Mouse (Mus musculus): ENCODE data around the gene AU022252. TPM values are rescaled to one million over a fixed set of nuclear protein-coding genes. Genes with fewer than 3 reads are reported as not detected.
A peak's percentile ranks its signal among the peaks of the same experiment; 100 is the strongest.

AU022252 gene
- polyA plus RNA-seq, 1 experiment from 2014 or later: 24.0 TPM

DNA sequence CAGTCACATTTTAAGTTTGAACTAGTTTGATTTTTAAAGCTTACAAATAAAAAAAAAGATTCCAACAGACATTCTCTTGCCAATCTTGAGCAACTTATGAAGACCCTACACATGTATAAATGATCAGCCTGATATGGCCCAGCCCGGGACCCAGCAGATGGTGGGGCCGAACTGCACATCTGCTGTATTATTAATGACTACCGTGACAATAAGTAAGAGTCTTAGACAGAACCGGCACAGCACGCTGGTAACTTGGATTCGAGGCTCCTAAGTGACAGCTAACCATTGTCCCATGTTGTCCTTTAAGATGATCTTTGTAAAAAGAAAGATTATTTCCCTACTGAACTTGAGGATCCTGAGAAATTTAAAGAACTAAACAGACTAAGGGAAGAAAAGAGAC, 43.1 kb downstream of the AU022252 start:
- no peak for ATAC-seq (ENCODE audit: insufficient number of reproducible peaks, insufficient read depth, low FRiP score, low read depth)
- H3K4me1 ChIP-seq (ENCODE audit: control insufficient read depth, insufficient read depth, low read length): no peaks in the 10 kb centered on the region
- no peaks in the 10 kb centered on the region for H3K27me3 ChIP-seq (ENCODE audit: control insufficient read depth, insufficient read depth, low read length)
- H3K9ac ChIP-seq (replicated peaks; ENCODE audit: low read depth, low read length): no peak overlapping the region
- 69% methylated on average over 6 of the region's 6 CpGs for WGBS
- H3K9me3 ChIP-seq (ENCODE audit: control insufficient read depth, low read depth, low read length): no peaks in the 10 kb centered on the region
- no peak overlapping the region for H3K27ac ChIP-seq (ENCODE audit: low read length)
- H3K4me3 ChIP-seq (ENCODE audit: low read depth, low read length): no peak overlapping the region
- H3K36me3 ChIP-seq (ENCODE audit: control insufficient read depth, insufficient read depth, low read length): no peaks in the 10 kb centered on the region
- H3K4me2 ChIP-seq (replicated peaks; ENCODE audit: low read depth, low read length): no peak overlapping the region

DNA sequence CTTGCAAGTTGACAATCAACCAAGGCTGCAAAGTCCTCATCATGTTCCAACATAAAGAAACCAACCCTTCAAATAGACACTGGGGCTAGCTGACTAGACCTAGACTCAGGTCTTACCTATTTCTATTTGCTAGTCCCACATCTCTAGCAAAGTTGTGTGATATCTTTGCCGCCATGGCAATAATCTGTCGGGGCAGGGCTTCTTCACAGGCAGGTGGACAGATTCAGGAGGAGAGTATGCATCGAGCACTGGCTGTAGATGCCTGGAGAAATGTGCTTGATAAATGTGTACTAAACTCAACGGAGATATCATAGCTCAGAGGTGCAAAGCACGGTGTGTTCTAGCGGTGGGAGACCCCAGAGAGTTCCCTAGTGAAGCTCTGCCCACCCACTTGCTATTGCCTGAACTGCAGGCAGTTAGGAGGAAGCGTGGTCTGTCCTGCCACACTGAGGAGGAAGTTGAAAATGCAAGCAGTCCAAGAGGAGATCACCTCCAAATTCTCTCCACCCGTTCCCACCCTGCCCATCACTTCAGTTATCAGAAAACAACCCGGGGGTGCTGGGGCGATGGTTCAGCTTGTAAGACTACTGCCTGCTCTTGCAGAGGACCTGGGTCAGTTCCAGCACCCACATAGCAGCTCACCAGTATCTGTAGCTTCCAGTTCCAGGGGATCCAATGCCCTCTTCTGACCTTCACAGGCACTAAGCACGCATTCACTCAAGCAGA, 44.3 kb downstream of the AU022252 start:
- H3K36me3 ChIP-seq (ENCODE audit: control insufficient read depth, insufficient read depth, low read length): no peaks in the 10 kb centered on the region
- H3K9me3 ChIP-seq (ENCODE audit: control insufficient read depth, low read depth, low read length): no peaks in the 10 kb centered on the region
- H3K4me1 ChIP-seq (ENCODE audit: control insufficient read depth, insufficient read depth, low read length): no peaks in the 10 kb centered on the region
- no peak overlapping the region for H3K9ac ChIP-seq (replicated peaks; ENCODE audit: low read depth, low read length)
- ATAC-seq (ENCODE audit: insufficient number of reproducible peaks, insufficient read depth, low FRiP score, low read depth): peak; percentile 34; the same call in 1 of the 2 replicates
- no peak overlapping the region for H3K27ac ChIP-seq (ENCODE audit: low read length)
- H3K27me3 ChIP-seq (ENCODE audit: control insufficient read depth, insufficient read depth, low read length): no peaks in the 10 kb centered on the region
- H3K4me2 ChIP-seq (replicated peaks; ENCODE audit: low read depth, low read length): no peak overlapping the region
- whole genome bisulfite sequencing: 48% methylated on average over 11 of the region's 11 CpGs
- H3K4me3 ChIP-seq (ENCODE audit: low read depth, low read length): no peak overlapping the region

DNA sequence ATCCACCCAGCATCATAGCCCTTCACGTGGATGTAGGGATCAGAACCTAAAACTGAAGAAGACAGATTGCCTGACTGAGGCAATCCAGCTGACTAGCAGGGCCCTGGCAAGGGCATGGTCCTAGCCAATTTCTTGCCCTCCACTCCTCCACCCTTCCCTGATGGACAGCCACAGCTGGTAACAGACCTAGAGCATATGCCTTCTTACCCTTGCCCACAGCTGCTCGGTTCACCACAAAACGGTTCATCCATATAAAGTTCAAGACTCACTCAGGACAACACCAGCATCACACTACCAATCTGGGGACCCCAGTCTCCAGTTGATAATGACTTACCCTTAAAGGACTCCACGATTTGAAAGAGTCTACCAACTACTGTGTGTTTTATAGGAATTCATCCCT, 46.7 kb downstream of the AU022252 start:
- Histone ChIP-seq H3K27ac (ENCODE audit: low read length) (no peak overlapping the region), H3K27me3 (ENCODE audit: control insufficient read depth, insufficient read depth, low read length) (no peaks in the 10 kb centered on the region), H3K36me3 (ENCODE audit: control insufficient read depth, insufficient read depth, low read length) (no peaks in the 10 kb centered on the region), H3K9ac (replicated peaks; ENCODE audit: low read depth, low read length) (no peak overlapping the region), H3K9me3 (ENCODE audit: control insufficient read depth, low read depth, low read length) (no peaks in the 10 kb centered on the region), H3K4me3 (ENCODE audit: low read depth, low read length) (no peak overlapping the region), H3K4me1 (ENCODE audit: control insufficient read depth, insufficient read depth, low read length) (no peaks in the 10 kb centered on the region), H3K4me2 (replicated peaks; ENCODE audit: low read depth, low read length) (no peak overlapping the region)
- WGBS: 79% methylated on average over 4 of the region's 4 CpGs
- ATAC-seq (ENCODE audit: insufficient number of reproducible peaks, insufficient read depth, low FRiP score, low read depth): no peak

DNA sequence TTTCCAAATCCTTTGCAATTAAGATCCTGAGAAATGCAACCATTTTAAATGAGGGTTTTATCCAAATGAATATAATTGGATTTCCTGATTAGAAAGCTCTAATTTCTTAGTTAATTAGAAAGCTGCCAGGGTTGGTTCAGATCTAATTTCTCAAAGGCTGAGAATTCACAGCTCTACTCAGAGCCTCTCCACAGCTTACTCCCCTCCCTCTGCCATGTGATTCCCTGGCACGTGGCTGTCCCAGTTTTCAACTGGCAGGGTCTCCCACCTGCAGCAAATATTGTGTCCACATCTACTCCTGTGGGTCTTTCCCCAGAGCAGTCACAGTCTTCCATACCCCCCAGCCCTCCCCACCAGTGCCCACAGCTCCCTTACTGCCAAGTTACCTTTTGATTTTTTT, 49.0 kb downstream of the AU022252 start:
- Histone ChIP-seq H3K4me3 (ENCODE audit: low read depth, low read length) (no peak overlapping the region), H3K9me3 (ENCODE audit: control insufficient read depth, low read depth, low read length) (no peaks in the 10 kb centered on the region), H3K36me3 (ENCODE audit: control insufficient read depth, insufficient read depth, low read length) (no peaks in the 10 kb centered on the region), H3K9ac (replicated peaks; ENCODE audit: low read depth, low read length) (no peak overlapping the region), H3K4me1 (ENCODE audit: control insufficient read depth, insufficient read depth, low read length) (no peaks in the 10 kb centered on the region), H3K27ac (ENCODE audit: low read length) (no peak overlapping the region), H3K4me2 (replicated peaks; ENCODE audit: low read depth, low read length) (no peak overlapping the region), H3K27me3 (ENCODE audit: control insufficient read depth, insufficient read depth, low read length) (no peaks in the 10 kb centered on the region)
- 52% methylated on average over 1 of the region's 1 CpGs for WGBS
- no peak for ATAC-seq (ENCODE audit: insufficient number of reproducible peaks, insufficient read depth, low FRiP score, low read depth)

DNA sequence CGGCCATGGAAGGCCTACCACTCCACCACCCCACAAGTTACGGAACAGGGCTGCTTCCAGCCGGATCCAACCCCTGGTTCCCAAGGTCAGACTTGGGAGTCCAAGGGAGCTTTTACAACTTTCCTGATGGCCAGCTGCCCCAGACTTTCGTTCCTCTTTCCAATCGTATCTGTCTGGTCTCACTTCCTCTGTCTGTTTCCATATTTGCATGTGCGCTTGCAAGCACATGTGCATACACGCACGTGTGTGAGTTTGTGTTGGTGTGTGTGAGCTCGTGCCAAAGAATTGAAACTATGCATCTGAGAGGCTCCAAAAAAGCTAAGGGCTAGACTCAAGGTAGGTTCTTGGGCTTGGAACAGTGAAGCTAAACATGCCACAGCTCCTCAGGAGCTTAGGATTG, 51.1 kb downstream of the AU022252 start:
- Histone ChIP-seq H3K9ac (replicated peaks; ENCODE audit: low read depth, low read length) (no peak overlapping the region), H3K4me2 (replicated peaks; ENCODE audit: low read depth, low read length) (no peak overlapping the region), H3K27me3 (ENCODE audit: control insufficient read depth, insufficient read depth, low read length) (no peaks in the 10 kb centered on the region), H3K27ac (ENCODE audit: low read length) (no peak overlapping the region), H3K4me3 (ENCODE audit: low read depth, low read length) (no peak overlapping the region), H3K9me3 (ENCODE audit: control insufficient read depth, low read depth, low read length) (no peaks in the 10 kb centered on the region), H3K36me3 (ENCODE audit: control insufficient read depth, insufficient read depth, low read length) (no peaks in the 10 kb centered on the region), H3K4me1 (ENCODE audit: control insufficient read depth, insufficient read depth, low read length) (no peaks in the 10 kb centered on the region)
- no peak for ATAC-seq (ENCODE audit: insufficient number of reproducible peaks, insufficient read depth, low FRiP score, low read depth)
- 88% methylated on average over 9 of the region's 9 CpGs for WGBS

DNA sequence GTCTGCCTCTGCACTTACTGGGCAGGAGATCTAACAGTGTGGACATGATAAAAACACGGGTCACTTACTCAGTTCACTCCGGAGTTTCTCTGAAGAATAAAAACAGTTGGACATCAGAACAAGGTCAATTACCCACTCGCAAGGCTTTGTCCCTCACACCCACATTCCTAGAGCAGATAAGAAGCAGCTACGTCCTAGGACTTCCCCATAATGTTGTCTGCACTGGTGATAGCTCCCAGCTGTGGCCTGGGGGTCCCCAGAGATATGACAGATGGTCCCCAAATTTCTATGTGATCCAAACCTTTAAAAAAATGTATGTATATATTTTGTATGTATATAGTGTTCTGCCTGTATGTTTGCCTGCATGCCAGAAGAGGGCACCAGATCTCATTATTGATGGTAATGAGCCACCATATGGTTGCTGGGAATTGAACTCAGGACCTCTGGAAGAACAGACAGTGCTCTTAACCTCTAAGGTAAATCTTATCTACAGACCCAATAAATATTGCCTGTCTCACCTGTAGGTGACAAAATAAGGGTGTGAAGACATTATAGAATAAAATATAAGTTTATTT, 52.3 kb downstream of the AU022252 start:
- no peaks in the 10 kb centered on the region for H3K9me3 ChIP-seq (ENCODE audit: control insufficient read depth, low read depth, low read length)
- H3K4me1 ChIP-seq (ENCODE audit: control insufficient read depth, insufficient read depth, low read length): no peaks in the 10 kb centered on the region
- no peak overlapping the region for H3K27ac ChIP-seq (ENCODE audit: low read length)
- H3K36me3 ChIP-seq (ENCODE audit: control insufficient read depth, insufficient read depth, low read length): no peaks in the 10 kb centered on the region
- no peak overlapping the region for H3K9ac ChIP-seq (replicated peaks; ENCODE audit: low read depth, low read length)
- WGBS: 53% methylated on average over 4 of the region's 4 CpGs
- H3K4me3 ChIP-seq (ENCODE audit: low read depth, low read length): no peak overlapping the region
- ATAC-seq (ENCODE audit: insufficient number of reproducible peaks, insufficient read depth, low FRiP score, low read depth): no peak
- H3K4me2 ChIP-seq (replicated peaks; ENCODE audit: low read depth, low read length): no peak overlapping the region
- H3K27me3 ChIP-seq (ENCODE audit: control insufficient read depth, insufficient read depth, low read length): no peaks in the 10 kb centered on the region

DNA sequence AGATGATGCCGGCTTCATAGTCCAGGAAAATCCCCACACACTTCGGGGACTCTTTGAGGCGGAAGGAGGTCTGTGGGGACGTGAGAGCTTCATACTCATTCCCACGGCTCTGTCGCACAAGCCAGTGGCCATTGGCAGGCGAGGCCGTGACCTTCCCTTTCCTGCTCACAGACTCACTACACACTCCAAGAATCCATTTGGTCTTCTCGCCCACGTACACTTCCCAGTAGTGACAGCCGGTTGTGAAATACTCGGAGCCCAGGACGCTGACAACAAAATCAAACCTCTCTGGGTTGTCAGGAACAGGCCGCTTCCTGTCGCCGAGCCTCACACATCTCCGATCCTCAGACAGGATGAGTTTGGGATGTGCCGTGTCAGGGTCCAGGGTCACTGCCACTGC, 54.2 kb downstream of the AU022252 start:
- no peaks in the 10 kb centered on the region for H3K27me3 ChIP-seq (ENCODE audit: control insufficient read depth, insufficient read depth, low read length)
- 68% methylated on average over 18 of the region's 18 CpGs for WGBS
- no peaks in the 10 kb centered on the region; the same call in 1 of the 2 replicates for H3K4me1 ChIP-seq (ENCODE audit: control insufficient read depth, insufficient read depth, low read length)
- H3K36me3 ChIP-seq (ENCODE audit: control insufficient read depth, insufficient read depth, low read length): no peaks in the 10 kb centered on the region
- ATAC-seq (ENCODE audit: insufficient number of reproducible peaks, insufficient read depth, low FRiP score, low read depth): no peak
- no peak overlapping the region for H3K4me2 ChIP-seq (replicated peaks; ENCODE audit: low read depth, low read length)
- H3K27ac ChIP-seq (ENCODE audit: low read length): no peak overlapping the region
- no peak overlapping the region for H3K9ac ChIP-seq (replicated peaks; ENCODE audit: low read depth, low read length)
- H3K9me3 ChIP-seq (ENCODE audit: control insufficient read depth, low read depth, low read length): no peaks in the 10 kb centered on the region
- no peak overlapping the region for H3K4me3 ChIP-seq (ENCODE audit: low read depth, low read length)

DNA sequence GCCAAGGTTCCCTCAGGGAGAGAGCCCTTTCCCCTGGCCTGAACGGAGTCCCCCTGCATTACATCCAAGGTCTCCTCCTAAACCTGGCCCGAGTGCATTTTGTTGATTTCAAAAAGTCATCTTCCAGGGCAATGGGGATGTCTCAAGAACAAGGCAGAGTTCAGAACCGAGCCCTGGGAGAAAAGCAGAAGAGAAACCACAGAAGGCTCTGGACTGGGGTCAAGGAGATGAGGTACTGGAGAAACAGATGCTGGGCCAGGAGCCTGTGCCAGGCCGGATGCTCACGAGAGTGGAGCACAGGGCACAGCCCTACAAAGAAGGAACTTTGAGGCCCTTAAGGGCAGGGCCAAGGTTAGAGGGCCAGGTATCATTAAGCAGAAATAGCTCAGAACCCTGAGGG, 54.8 kb downstream of the AU022252 start:
- no peaks in the 10 kb centered on the region for H3K27me3 ChIP-seq (ENCODE audit: control insufficient read depth, insufficient read depth, low read length)
- no peaks in the 10 kb centered on the region for H3K36me3 ChIP-seq (ENCODE audit: control insufficient read depth, insufficient read depth, low read length)
- no peaks in the 10 kb centered on the region for H3K9me3 ChIP-seq (ENCODE audit: control insufficient read depth, low read depth, low read length)
- no peak overlapping the region for H3K27ac ChIP-seq (ENCODE audit: low read length)
- H3K4me2 ChIP-seq (replicated peaks; ENCODE audit: low read depth, low read length): no peak overlapping the region
- no peak for ATAC-seq (ENCODE audit: insufficient number of reproducible peaks, insufficient read depth, low FRiP score, low read depth)
- WGBS: 65% methylated on average over 5 of the region's 5 CpGs
- no peak overlapping the region for H3K4me3 ChIP-seq (ENCODE audit: low read depth, low read length)
- peaks cover 4% of the 10 kb centered on the region; the same call in 1 of the 2 replicates for H3K4me1 ChIP-seq (ENCODE audit: control insufficient read depth, insufficient read depth, low read length)
- no peak overlapping the region for H3K9ac ChIP-seq (replicated peaks; ENCODE audit: low read depth, low read length)

Measured in stomach, embryonic 14.5 days (tissue).